Mouse (Mus musculus): Measurements from ENCODE around the gene Ppil3.

The Ppil3 gene

GRCm38 (mm10) chr1:58408141-58408540 lies 37.1 kb downstream of the Ppil3 start:
- no peak for DNase-seq

- DNase-seq, result no peak
These were observed 38.0 kb downstream of the Ppil3 start for GRCm38 (mm10) chr1:58407321-58407720.

GRCm38 (mm10) chr1:58403745-58404144 lies 41.5 kb downstream of the Ppil3 start:
- DNase-seq, result no peak

- DNase-seq, result no peak
These were observed 43.9 kb downstream of the Ppil3 start for GRCm38 (mm10) chr1:58401396-58401795.

- DNase-seq, result no peak
These were observed 47.6 kb downstream of the Ppil3 start for GRCm38 (mm10) chr1:58397731-58398130.

- no peak for DNase-seq
These were observed 49.1 kb downstream of the Ppil3 start for GRCm38 (mm10) chr1:58396179-58396578.

- no peak for DNase-seq
These were observed 49.9 kb downstream of the Ppil3 start for GRCm38 (mm10) chr1:58395341-58395740.

GRCm38 (mm10) chr1:58393284-58394195 lies 51.7 kb downstream of the Ppil3 start:
- DNase-seq, result peak; percentile 57 to 66

GRCm38 (mm10) chr1:58392652-58393283 lies 52.5 kb downstream of the Ppil3 start, which contains the start of gene Bzw1:
Gene Bzw1, plus strand, starts transcription at chr1:58392898.
- peak; percentile 97 to 98 for DNase-seq

GRCm38 (mm10) chr1:58392268-58392651 lies 53.0 kb downstream of the Ppil3 start:
- no peak for DNase-seq

GRCm38 (mm10) chr1:58391421-58392267 lies 53.6 kb downstream of the Ppil3 start:
- DNase-seq, result peak; percentile 15 to 35

- DNase-seq, result no peak
These were observed 62.6 kb downstream of the Ppil3 start for GRCm38 (mm10) chr1:58382586-58383281.

Data from cerebellum, postnatal 10 days (tissue).